Mouse (Mus musculus) limb, embryonic 14.5 days (tissue): ENCODE results near the gene Skp1a. TPM values are rescaled to one million over a fixed set of nuclear protein-coding genes. Genes with fewer than 3 reads are reported as not detected.
A peak's percentile ranks its signal among the peaks of the same experiment; 100 is the strongest.

Experiments
- ATAC-seq: fragments of 200-750 bp; cut with Nextera tagmentation; 2 replicates; pipeline ENCODE4 v1.8.0; 2017; ENCODE audit warnings: low read depth, moderate number of reproducible peaks, moderate TSS enrichment; ENCODE audit not compliant: low FRiP score
- DNase-seq: peaks from one replicate; pipeline ENCODE4 v3.0.0-alpha.2; 2015; ENCODE audit warnings: low spot score
- H3K27ac ChIP-seq: fragments of 300-500 bp; sonication (generic); replicated peaks from 2 replicates; pipeline ENCODE4 v1.5.1; 2014; ENCODE audit warnings: low read depth, mild to moderate bottlenecking, low read length, moderate library complexity, mixed read lengths
- H3K27me3 ChIP-seq: fragments of 300-500 bp; sonication (generic); 2 replicates; pipeline ENCODE4 v1.6.1; 2014; ENCODE audit warnings: low read length, mixed read lengths; ENCODE audit not compliant: control insufficient read depth, insufficient read depth
- H3K36me3 ChIP-seq: fragments of 300-500 bp; sonication (generic); 2 replicates; pipeline ENCODE4 v1.6.1; 2014; ENCODE audit warnings: mild to moderate bottlenecking, low read length, moderate library complexity, mixed read lengths; ENCODE audit not compliant: control insufficient read depth, insufficient read depth
- H3K4me1 ChIP-seq: fragments of 300-500 bp; sonication (generic); 2 replicates; pipeline ENCODE4 v1.6.1; 2014; ENCODE audit warnings: antibody characterized with exemption, low read length, mixed read lengths; ENCODE audit not compliant: control insufficient read depth, insufficient read depth
- H3K4me2 ChIP-seq: fragments of 300-500 bp; sonication (generic); replicated peaks from 2 replicates; pipeline ENCODE4 v1.6.1; 2014; ENCODE audit warnings: low read depth, mild to moderate bottlenecking, low read length, moderate library complexity; ENCODE audit not compliant: severe bottlenecking
- H3K4me3 ChIP-seq: fragments of 300-500 bp; sonication (generic); replicated peaks from 2 replicates; pipeline ENCODE4 v1.5.1; 2014; ENCODE audit warnings: low read length
- H3K9ac ChIP-seq: fragments of 300-500 bp; sonication (generic); 2 replicates; pipeline ENCODE4 v1.6.1; 2014; ENCODE audit warnings: mild to moderate bottlenecking, low read depth, low read length, moderate library complexity; ENCODE audit not compliant: severe bottlenecking
- H3K9me3 ChIP-seq: fragments of 300-500 bp; sonication (generic); 2 replicates; pipeline ENCODE4 v1.6.1; 2016; ENCODE audit warnings: low read length; ENCODE audit not compliant: control insufficient read depth
- POLR2A ChIP-seq: fragments of 200-500 bp; IDR thresholded peaks from 2 replicates; pipeline ENCODE4 v1.8.0; 2012; ENCODE audit warnings: inconsistent platforms, mild to moderate bottlenecking, moderate library complexity, borderline replicate concordance; ENCODE audit not compliant: insufficient read depth, insufficient read length; ENCODE audit errors: extremely low read depth
- WGBS: fragments of 180-500 bp; shearing (Covaris S2); extraction: QIAGEN DNeasy Blood & Tissue Kit; methylation state at CpG from one replicate; pipeline ENCODE4 v1.1.7; 2014; 5-methylcytosine and 5-hydroxymethylcytosine counted together
- polyA plus RNA-seq, 2 experiments: library from polyadenylated mRNA; depleted of rRNA in 1 of 2; stranded (reverse) in 1 of 2; unstranded in 1 of 2; fragments of >200 nt; fragmentation: Nextera tagmentation in 1 of 2; extraction: Ambion mirVana in 1 of 2; gene quantifications; 2 replicates each; pipeline versions ENCODE4 v1.2.1 to v1.2.3; 2012 to 2014

The Skp1a gene
- polyA plus RNA-seq, 2 experiments = 172 to 746 TPM

- H3K9me3 ChIP-seq = no peaks in the 10 kb centered on the region
- H3K9ac ChIP-seq = no peak overlapping the region
- DNase-seq = no peak
- no peak overlapping the region for H3K27ac ChIP-seq
- H3K27me3 ChIP-seq = peaks cover 7% of the 10 kb centered on the region; the same call in 1 of the 2 replicates
- 92% methylated on average over 6 of the region's 6 CpGs for WGBS
- no peak overlapping the region for H3K4me2 ChIP-seq
- no peak for TF ChIP-seq POLR2A
- no peaks in the 10 kb centered on the region; the same call in 1 of the 2 replicates for H3K4me1 ChIP-seq
- no peaks in the 10 kb centered on the region for H3K36me3 ChIP-seq
- no peak for ATAC-seq
- no peak overlapping the region for H3K4me3 ChIP-seq
These were observed 47.2 kb downstream of the Skp1a start for GRCm38 (mm10) chr11:52278991-52279390.

- no peak overlapping the region for H3K27ac ChIP-seq
- peaks cover 14% of the 10 kb centered on the region; the same call in 1 of the 2 replicates for H3K27me3 ChIP-seq
- 96% methylated on average over 8 of the region's 8 CpGs for WGBS
- H3K4me3 ChIP-seq = no peak overlapping the region
- no peak for TF ChIP-seq POLR2A
- ATAC-seq = no peak
- H3K36me3 ChIP-seq = no peaks in the 10 kb centered on the region
- H3K4me2 ChIP-seq = no peak overlapping the region
- H3K4me1 ChIP-seq = peaks cover 6% of the 10 kb centered on the region
- DNase-seq = no peak
- no peaks in the 10 kb centered on the region for H3K9me3 ChIP-seq
- H3K9ac ChIP-seq = no peak overlapping the region
These were observed 47.9 kb downstream of the Skp1a start for GRCm38 (mm10) chr11:52279611-52280145.

GRCm38 (mm10) chr11:52280566-52281455 lies 49.0 kb downstream of the Skp1a start:
- no peak for TF ChIP-seq POLR2A
- H3K4me3 ChIP-seq = no peak overlapping the region
- no peak overlapping the region for H3K4me2 ChIP-seq
- H3K4me1 ChIP-seq = peaks cover 6% of the 10 kb centered on the region
- ATAC-seq (no peak), DNase-seq (no peak)
- peaks cover 24% of the 10 kb centered on the region; the same call in 1 of the 2 replicates for H3K27me3 ChIP-seq
- no peak overlapping the region for H3K9ac ChIP-seq
- no peaks in the 10 kb centered on the region for H3K9me3 ChIP-seq
- no peaks in the 10 kb centered on the region for H3K36me3 ChIP-seq
- no peak overlapping the region for H3K27ac ChIP-seq
- WGBS = 90% methylated on average over 11 of the region's 11 CpGs

- H3K27me3 ChIP-seq = peaks cover 25% of the 10 kb centered on the region; the same call in 1 of the 2 replicates
- 68% methylated on average over 19 of the region's 19 CpGs for WGBS
- DNase-seq (no peak), ATAC-seq (no peak)
- H3K9me3 ChIP-seq = no peaks in the 10 kb centered on the region
- no peak for TF ChIP-seq POLR2A
- no peak overlapping the region for H3K27ac ChIP-seq
- H3K9ac ChIP-seq = no peak overlapping the region
- H3K4me3 ChIP-seq = peak overlapping the region; percentile 59
- peaks cover 6% of the 10 kb centered on the region for H3K4me1 ChIP-seq
- H3K36me3 ChIP-seq = no peaks in the 10 kb centered on the region
- H3K4me2 ChIP-seq = peak overlapping the region; percentile 95
These were observed 50.0 kb downstream of the Skp1a start for GRCm38 (mm10) chr11:52281568-52282328.

GRCm38 (mm10) chr11:52282420-52282773 lies 50.6 kb downstream of the Skp1a start:
- TF ChIP-seq POLR2A = no peak
- Histone ChIP-seq H3K27me3 (peaks cover 25% of the 10 kb centered on the region; the same call in 1 of the 2 replicates), H3K4me3 (peak overlapping the region; percentile 59), H3K36me3 (no peaks in the 10 kb centered on the region), H3K9ac (peak overlapping the region; percentile 58), H3K4me2 (peak overlapping the region; percentile 95), H3K4me1 (peaks cover 6% of the 10 kb centered on the region), H3K27ac (no peak overlapping the region), H3K9me3 (no peaks in the 10 kb centered on the region)
- DNase-seq (no peak), ATAC-seq (no peak)
- 3% methylated on average over 18 of the region's 19 CpGs for WGBS
